Mouse (Mus musculus): ENCODE results near the gene Mex3d. TPM values are rescaled to one million over a fixed set of nuclear protein-coding genes. Genes with fewer than 3 reads are reported as not detected.

Mex3d gene
- polyA plus RNA-seq, 1 experiment from 2014 or later: 7.7 TPM

GRCm38 (mm10) chr10:80342749-80343424 lies 44.6 kb downstream of the Mex3d start:
- H3K4me1 ChIP-seq (ENCODE audit: control insufficient read depth, insufficient read depth, low read length): peaks cover 23% of the 10 kb centered on the region
- peak overlapping the region; percentile 51 for H3K4me2 ChIP-seq (replicated peaks; ENCODE audit: low read depth, low read length)
- under 1% methylated on average over 33 of the region's 33 CpGs for WGBS
- peak; percentile 68 for ATAC-seq (ENCODE audit: insufficient number of reproducible peaks, insufficient read depth, low FRiP score, low read depth)
- no peaks in the 10 kb centered on the region for H3K9me3 ChIP-seq (ENCODE audit: control insufficient read depth, low read depth, low read length)
- H3K27ac ChIP-seq (ENCODE audit: low read length): no peak overlapping the region; the same call in 1 of the 2 replicates
- peak overlapping the region; percentile 28 for H3K4me3 ChIP-seq (ENCODE audit: low read depth, low read length)
- no peak overlapping the region for H3K9ac ChIP-seq (replicated peaks; ENCODE audit: low read depth, low read length)
- peaks cover 54% of the 10 kb centered on the region for H3K27me3 ChIP-seq (ENCODE audit: control insufficient read depth, insufficient read depth, low read length)
- H3K36me3 ChIP-seq (ENCODE audit: control insufficient read depth, insufficient read depth, low read length): no peaks in the 10 kb centered on the region

GRCm38 (mm10) chr10:80342305-80342748 lies 45.1 kb downstream of the Mex3d start:
- WGBS: 3% methylated on average over 26 of the region's 26 CpGs
- no peak overlapping the region for H3K9ac ChIP-seq (replicated peaks; ENCODE audit: low read depth, low read length)
- no peak overlapping the region for H3K27ac ChIP-seq (ENCODE audit: low read length)

GRCm38 (mm10) chr10:80341491-80342304 lies 45.8 kb downstream of the Mex3d start:
- Histone ChIP-seq H3K9me3 (ENCODE audit: control insufficient read depth, low read depth, low read length) (no peaks in the 10 kb centered on the region), H3K4me1 (ENCODE audit: control insufficient read depth, insufficient read depth, low read length) (peaks cover 17% of the 10 kb centered on the region), H3K4me2 (replicated peaks; ENCODE audit: low read depth, low read length) (peak overlapping the region; percentile 51), H3K9ac (replicated peaks; ENCODE audit: low read depth, low read length) (no peak overlapping the region), H3K36me3 (ENCODE audit: control insufficient read depth, insufficient read depth, low read length) (no peaks in the 10 kb centered on the region), H3K27me3 (ENCODE audit: control insufficient read depth, insufficient read depth, low read length) (peaks cover 46% of the 10 kb centered on the region), H3K27ac (ENCODE audit: low read length) (no peak overlapping the region), H3K4me3 (ENCODE audit: low read depth, low read length) (peak overlapping the region; percentile 28; the same call in 1 of the 2 replicates)
- 5% methylated on average over 46 of the region's 47 CpGs for WGBS
- no peak for ATAC-seq (ENCODE audit: insufficient number of reproducible peaks, insufficient read depth, low FRiP score, low read depth)

More at GRCm38 (mm10) chr10:80342305-80342748, 45.1 kb downstream of the Mex3d start:
- peak overlapping the region; percentile 28; the same call in 1 of the 2 replicates for H3K4me3 ChIP-seq (ENCODE audit: low read depth, low read length)
- peak overlapping the region; percentile 51 for H3K4me2 ChIP-seq (replicated peaks; ENCODE audit: low read depth, low read length)
- no peaks in the 10 kb centered on the region for H3K36me3 ChIP-seq (ENCODE audit: control insufficient read depth, insufficient read depth, low read length)
- peaks cover 17% of the 10 kb centered on the region for H3K4me1 ChIP-seq (ENCODE audit: control insufficient read depth, insufficient read depth, low read length)
- peaks cover 50% of the 10 kb centered on the region for H3K27me3 ChIP-seq (ENCODE audit: control insufficient read depth, insufficient read depth, low read length)
- no peaks in the 10 kb centered on the region for H3K9me3 ChIP-seq (ENCODE audit: control insufficient read depth, low read depth, low read length)
- ATAC-seq (ENCODE audit: insufficient number of reproducible peaks, insufficient read depth, low FRiP score, low read depth): 0 out of 2 replicates have a peak, but pooled peaks have one; percentile 1

GRCm38 (mm10) chr10:80341026-80341425 lies 46.4 kb downstream of the Mex3d start:
- Histone ChIP-seq H3K4me3 (ENCODE audit: low read depth, low read length) (no peak overlapping the region), H3K4me1 (ENCODE audit: control insufficient read depth, insufficient read depth, low read length) (peaks cover 17% of the 10 kb centered on the region), H3K9me3 (ENCODE audit: control insufficient read depth, low read depth, low read length) (no peaks in the 10 kb centered on the region), H3K36me3 (ENCODE audit: control insufficient read depth, insufficient read depth, low read length) (no peaks in the 10 kb centered on the region), H3K27me3 (ENCODE audit: control insufficient read depth, insufficient read depth, low read length) (peaks cover 44% of the 10 kb centered on the region), H3K27ac (ENCODE audit: low read length) (no peak overlapping the region), H3K9ac (replicated peaks; ENCODE audit: low read depth, low read length) (no peak overlapping the region), H3K4me2 (replicated peaks; ENCODE audit: low read depth, low read length) (no peak overlapping the region)
- WGBS: 19% methylated on average over 21 of the region's 21 CpGs
- ATAC-seq (ENCODE audit: insufficient number of reproducible peaks, insufficient read depth, low FRiP score, low read depth): no peak

GRCm38 (mm10) chr10:80339941-80340750 lies 47.3 kb downstream of the Mex3d start:
- WGBS: 25% methylated on average over 19 of the region's 19 CpGs
- Histone ChIP-seq H3K9ac (replicated peaks; ENCODE audit: low read depth, low read length) (no peak overlapping the region), H3K4me2 (replicated peaks; ENCODE audit: low read depth, low read length) (peak overlapping the region; percentile 8; the same call in 1 of the 2 replicates), H3K4me1 (ENCODE audit: control insufficient read depth, insufficient read depth, low read length) (peaks cover 12% of the 10 kb centered on the region), H3K9me3 (ENCODE audit: control insufficient read depth, low read depth, low read length) (no peaks in the 10 kb centered on the region), H3K27me3 (ENCODE audit: control insufficient read depth, insufficient read depth, low read length) (peaks cover 36% of the 10 kb centered on the region), H3K36me3 (ENCODE audit: control insufficient read depth, insufficient read depth, low read length) (no peaks in the 10 kb centered on the region), H3K4me3 (ENCODE audit: low read depth, low read length) (no peak overlapping the region), H3K27ac (ENCODE audit: low read length) (no peak overlapping the region)
- 0 out of 2 replicates have a peak, but pooled peaks have one; percentile 20 for ATAC-seq (ENCODE audit: insufficient number of reproducible peaks, insufficient read depth, low FRiP score, low read depth)

GRCm38 (mm10) chr10:80336263-80336662 lies 51.2 kb downstream of the Mex3d start:
- no peak overlapping the region for H3K4me3 ChIP-seq (ENCODE audit: low read depth, low read length)
- no peak for ATAC-seq (ENCODE audit: insufficient number of reproducible peaks, insufficient read depth, low FRiP score, low read depth)
- H3K27ac ChIP-seq (ENCODE audit: low read length): no peak overlapping the region
- H3K36me3 ChIP-seq (ENCODE audit: control insufficient read depth, insufficient read depth, low read length): no peaks in the 10 kb centered on the region
- no peaks in the 10 kb centered on the region for H3K9me3 ChIP-seq (ENCODE audit: control insufficient read depth, low read depth, low read length)
- no peak overlapping the region for H3K4me2 ChIP-seq (replicated peaks; ENCODE audit: low read depth, low read length)
- H3K4me1 ChIP-seq (ENCODE audit: control insufficient read depth, insufficient read depth, low read length): peaks cover 8% of the 10 kb centered on the region; the same call in 1 of the 2 replicates
- no peak overlapping the region for H3K9ac ChIP-seq (replicated peaks; ENCODE audit: low read depth, low read length)
- WGBS: 86% methylated on average over 12 of the region's 12 CpGs
- peaks cover 7% of the 10 kb centered on the region for H3K27me3 ChIP-seq (ENCODE audit: control insufficient read depth, insufficient read depth, low read length)

GRCm38 (mm10) chr10:80332525-80332989 lies 54.9 kb downstream of the Mex3d start:
- WGBS: 82% methylated on average over 5 of the region's 5 CpGs
- Histone ChIP-seq H3K27ac (ENCODE audit: low read length) (no peak overlapping the region), H3K27me3 (ENCODE audit: control insufficient read depth, insufficient read depth, low read length) (no peaks in the 10 kb centered on the region), H3K9me3 (ENCODE audit: control insufficient read depth, low read depth, low read length) (no peaks in the 10 kb centered on the region), H3K9ac (replicated peaks; ENCODE audit: low read depth, low read length) (no peak overlapping the region), H3K4me1 (ENCODE audit: control insufficient read depth, insufficient read depth, low read length) (peaks cover 17% of the 10 kb centered on the region; the same call in 1 of the 2 replicates), H3K4me3 (ENCODE audit: low read depth, low read length) (no peak overlapping the region), H3K4me2 (replicated peaks; ENCODE audit: low read depth, low read length) (no peak overlapping the region), H3K36me3 (ENCODE audit: control insufficient read depth, insufficient read depth, low read length) (no peaks in the 10 kb centered on the region)
- ATAC-seq (ENCODE audit: insufficient number of reproducible peaks, insufficient read depth, low FRiP score, low read depth): no peak

Measured in stomach, embryonic 14.5 days (tissue).